Mouse (Mus musculus): Measurements from ENCODE around the gene Pmch.

DNA sequence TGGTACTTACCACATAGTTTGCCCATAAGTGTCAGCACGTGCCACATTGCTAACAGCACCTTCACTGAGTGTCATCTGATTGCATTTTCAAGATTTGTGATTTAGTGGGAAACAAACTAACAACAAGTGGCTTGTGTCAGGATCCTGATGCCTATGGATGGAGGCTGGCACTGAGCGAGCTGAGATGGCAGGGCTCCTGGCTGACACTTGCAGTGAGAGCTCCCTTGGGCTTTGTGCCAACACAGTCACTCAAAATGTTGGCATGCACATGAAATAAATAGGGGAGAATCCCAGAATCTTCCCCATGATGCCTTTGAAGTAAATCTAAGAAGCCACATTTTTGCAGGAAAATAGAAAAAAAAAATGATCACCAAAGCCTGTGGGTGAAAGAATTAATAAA, 22.4 kb downstream of the Pmch start:
- TF ChIP-seq CTCF (IDR thresholded peaks at IDR 0.05; ENCODE audit: extremely low read depth, insufficient read depth, low read length) = no peak
- no peak for TF ChIP-seq POLR2A (IDR thresholded peaks at IDR 0.05; ENCODE audit: extremely low read depth, insufficient read depth, low read length)

Measured in cortical plate, adult 2 months (tissue).